Mouse (Mus musculus): ENCODE data around the gene Axdnd1. TPM values are rescaled to one million over a fixed set of nuclear protein-coding genes. Genes with fewer than 3 reads are reported as not detected.

Axdnd1 gene
- total RNA-seq, 1 experiment = 0.49 TPM

GRCm38 (mm10) chr1:156340847-156341246 lies 80.1 kb downstream of the Axdnd1 start:
- Histone ChIP-seq H3K4me3 (ENCODE audit: insufficient read depth in 1 of 2, low read depth in 1 of 2, low read length in 2 of 2, poor library complexity in 1 of 2, severe bottlenecking in 1 of 2) (no peak overlapping the region), H3K4me1 (ENCODE audit: control insufficient read depth in 2 of 2, insufficient read depth in 2 of 2, low read length in 2 of 2, poor library complexity in 1 of 2) (no peaks in the 10 kb centered on the region), H3K9ac (ENCODE audit: insufficient read depth, low read depth, low read length, poor library complexity, severe bottlenecking) (no peak overlapping the region), H3K9me3 (ENCODE audit: control insufficient read depth, insufficient read depth, low read depth, low read length) (no peaks in the 10 kb centered on the region), H3K36me3 (ENCODE audit: control insufficient read depth, insufficient read depth, low read length, poor library complexity, severe bottlenecking) (no peaks in the 10 kb centered on the region), H3K27ac (ENCODE audit: insufficient read depth, low read depth, low read length, poor library complexity, severe bottlenecking) (no peak overlapping the region)
- in situ Hi-C loops (cut with MboI; ENCODE audit: low sequenced_read_pairs in 2 of 2, unreplicated experiment in 2 of 2) = no loop called here
- no peak for TF ChIP-seq CHD2 (IDR thresholded peaks at IDR 0.05; ENCODE audit: low read depth, low read length)
- no peak for DNase-seq (ENCODE audit: low read depth, low spot score)

- H3K27ac ChIP-seq (ENCODE audit: insufficient read depth, low read depth, low read length, poor library complexity, severe bottlenecking) = no peak overlapping the region
- in situ Hi-C loops (cut with MboI; ENCODE audit: low sequenced_read_pairs in 2 of 2, unreplicated experiment in 2 of 2) = no loop called here
Observed at GRCm38 (mm10) chr1:156323126-156323525, 97.8 kb downstream of the Axdnd1 start.

DNA sequence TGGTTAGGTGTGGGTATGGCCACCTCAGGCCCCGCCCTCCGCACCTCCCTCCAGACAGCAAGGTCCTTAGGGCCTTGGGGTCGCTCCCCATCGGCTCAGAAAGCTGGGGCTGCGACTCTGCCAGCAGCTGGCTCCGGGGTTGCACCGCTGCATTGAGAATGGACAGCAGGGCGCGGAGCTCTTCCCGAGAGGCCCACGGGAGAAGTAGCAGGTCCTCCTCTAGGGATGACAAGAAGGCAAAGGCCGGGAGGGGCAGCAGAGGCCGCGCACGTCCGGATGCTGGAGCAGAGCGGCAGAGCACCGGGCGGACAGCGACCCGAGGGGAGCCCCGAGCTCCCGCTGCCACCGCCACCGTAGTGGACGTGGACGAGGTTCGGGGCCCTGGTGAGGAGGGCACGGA lies 110.3 kb downstream of the Axdnd1 start, which contains the start of gene Nphs2:
Nphs2 (plus strand) TSS at position 98 of the 400 bp plus-strand sequence.
- in situ Hi-C loops (cut with MboI; ENCODE audit: low sequenced_read_pairs in 2 of 2, unreplicated experiment in 2 of 2) = no loop called here

More at GRCm38 (mm10) chr1:156323126-156323525, 97.8 kb downstream of the Axdnd1 start:
- Histone ChIP-seq H3K4me3 (ENCODE audit: insufficient read depth in 1 of 2, low read depth in 1 of 2, low read length in 2 of 2, poor library complexity in 1 of 2, severe bottlenecking in 1 of 2) (no peak overlapping the region), H3K9me3 (ENCODE audit: control insufficient read depth, insufficient read depth, low read depth, low read length) (no peaks in the 10 kb centered on the region), H3K9ac (ENCODE audit: insufficient read depth, low read depth, low read length, poor library complexity, severe bottlenecking) (no peak overlapping the region), H3K4me1 (ENCODE audit: control insufficient read depth in 2 of 2, insufficient read depth in 2 of 2, low read length in 2 of 2, poor library complexity in 1 of 2) (no peaks in the 10 kb centered on the region), H3K36me3 (ENCODE audit: control insufficient read depth, insufficient read depth, low read length, poor library complexity, severe bottlenecking) (no peaks in the 10 kb centered on the region)
- no peak for TF ChIP-seq CHD2 (IDR thresholded peaks at IDR 0.05; ENCODE audit: low read depth, low read length)
- no peak for DNase-seq (ENCODE audit: low read depth, low spot score)

GRCm38 (mm10) chr1:156308595-156308994 lies 112.4 kb downstream of the Axdnd1 start:
- DNase-seq (ENCODE audit: low read depth, low spot score) = no peak

More for the DNA sequence above, 110.3 kb downstream of the Axdnd1 start, which contains the start of gene Nphs2:
- Histone ChIP-seq H3K4me1 (ENCODE audit: control insufficient read depth in 2 of 2, insufficient read depth in 2 of 2, low read length in 2 of 2, poor library complexity in 1 of 2) (no peaks in the 10 kb centered on the region), H3K4me3 (ENCODE audit: insufficient read depth in 1 of 2, low read depth in 1 of 2, low read length in 2 of 2, poor library complexity in 1 of 2, severe bottlenecking in 1 of 2) (peak within 1 kb of the TSS; percentile 54 to 58; a peak in 3 of 4 replicates), H3K27ac (ENCODE audit: insufficient read depth, low read depth, low read length, poor library complexity, severe bottlenecking) (no peak within 1 kb of the TSS), H3K9me3 (ENCODE audit: control insufficient read depth, insufficient read depth, low read depth, low read length) (no peaks in the 10 kb centered on the region), H3K9ac (ENCODE audit: insufficient read depth, low read depth, low read length, poor library complexity, severe bottlenecking) (no peak within 1 kb of the TSS), H3K36me3 (ENCODE audit: control insufficient read depth, insufficient read depth, low read length, poor library complexity, severe bottlenecking) (no peaks in the 10 kb centered on the region)
- DNase-seq (ENCODE audit: low read depth, low spot score) = no peak
- TF ChIP-seq HCFC1 (IDR thresholded peaks at IDR 0.05; ENCODE audit: borderline replicate concordance, insufficient read depth, low read length) (no peak), MAFK (IDR thresholded peaks at IDR 0.05; ENCODE audit: insufficient read depth, low read depth, low read length) (no peak), ZNF384 (IDR thresholded peaks at IDR 0.05; ENCODE audit: low read depth, low read length) (no peak), CHD2 (IDR thresholded peaks at IDR 0.05; ENCODE audit: low read depth, low read length) (no peak), ZC3H11A (IDR thresholded peaks at IDR 0.05; ENCODE audit: borderline replicate concordance, low read depth, low read length) (no peak)

More at GRCm38 (mm10) chr1:156308595-156308994, 112.4 kb downstream of the Axdnd1 start:
- TF ChIP-seq CHD2 (IDR thresholded peaks at IDR 0.05; ENCODE audit: low read depth, low read length) (no peak), HCFC1 (IDR thresholded peaks at IDR 0.05; ENCODE audit: borderline replicate concordance, insufficient read depth, low read length) (no peak), ZC3H11A (IDR thresholded peaks at IDR 0.05; ENCODE audit: borderline replicate concordance, low read depth, low read length) (no peak), MAFK (IDR thresholded peaks at IDR 0.05; ENCODE audit: insufficient read depth, low read depth, low read length) (no peak)
- Histone ChIP-seq H3K27ac (ENCODE audit: insufficient read depth, low read depth, low read length, poor library complexity, severe bottlenecking) (no peak overlapping the region), H3K4me1 (ENCODE audit: control insufficient read depth in 2 of 2, insufficient read depth in 2 of 2, low read length in 2 of 2, poor library complexity in 1 of 2) (0 out of 4 replicates have a peak, but pooled peaks cover 0 to 2% of the 10 kb centered on the region in 2 experiments), H3K9ac (ENCODE audit: insufficient read depth, low read depth, low read length, poor library complexity, severe bottlenecking) (no peak overlapping the region), H3K4me3 (ENCODE audit: insufficient read depth in 1 of 2, low read depth in 1 of 2, low read length in 2 of 2, poor library complexity in 1 of 2, severe bottlenecking in 1 of 2) (no peak overlapping the region), H3K36me3 (ENCODE audit: control insufficient read depth, insufficient read depth, low read length, poor library complexity, severe bottlenecking) (no peaks in the 10 kb centered on the region), H3K9me3 (ENCODE audit: control insufficient read depth, insufficient read depth, low read depth, low read length) (no peaks in the 10 kb centered on the region)
- in situ Hi-C loops (cut with MboI; ENCODE audit: low sequenced_read_pairs in 2 of 2, unreplicated experiment in 2 of 2) = no loop called here
